Mouse (Mus musculus) kidney, embryonic 15.5 days (tissue): ENCODE measurements around the gene Atg9a. TPM values are rescaled to one million over a fixed set of nuclear protein-coding genes. Genes with fewer than 3 reads are reported as not detected.
"Not testable (repeated sequence)": the region's sequence is repeated elsewhere in the genome, so short reads cannot be mapped to it uniquely, and the experiment has no call there.

Experiments used
- ATAC-seq: fragments of 200-750 bp; cut with Nextera tagmentation; replicated peaks from 2 replicates; pipeline ENCODE4 v1.8.0; 2017; ENCODE audit warnings: moderate TSS enrichment; ENCODE audit not compliant: low FRiP score
- H3K27ac ChIP-seq: fragments of 300-500 bp; sonication (generic); 2 replicates; pipeline ENCODE4 v1.5.1; 2015; ENCODE audit warnings: mild to moderate bottlenecking, inconsistent platforms
- H3K27me3 ChIP-seq: fragments of 300-500 bp; sonication (generic); 2 replicates; pipeline ENCODE4 v1.6.1; 2015; ENCODE audit warnings: inconsistent platforms
- H3K36me3 ChIP-seq: fragments of 300-500 bp; sonication (generic); 2 replicates; pipeline ENCODE4 v1.6.1; 2015; ENCODE audit warnings: inconsistent platforms
- H3K4me1 ChIP-seq: fragments of 300-500 bp; sonication (generic); 2 replicates; pipeline ENCODE4 v1.6.1; 2015; ENCODE audit warnings: inconsistent platforms
- H3K4me2 ChIP-seq: fragments of 300-500 bp; sonication (generic); 2 replicates; pipeline ENCODE4 v1.6.1; 2015; ENCODE audit warnings: moderate library complexity, mild to moderate bottlenecking, inconsistent platforms
- H3K4me3 ChIP-seq: fragments of 300-500 bp; sonication (generic); replicated peaks from 2 replicates; pipeline ENCODE4 v1.5.1; 2015; ENCODE audit warnings: mild to moderate bottlenecking, inconsistent platforms
- H3K9ac ChIP-seq: fragments of 300-500 bp; sonication (generic); 2 replicates; pipeline ENCODE4 v1.6.1; 2015; ENCODE audit warnings: mild to moderate bottlenecking, inconsistent platforms
- H3K9me3 ChIP-seq: fragments of 300-500 bp; sonication (generic); replicated peaks from 2 replicates; pipeline ENCODE4 v1.6.1; 2016; ENCODE audit warnings: inconsistent platforms
- WGBS: fragments of 180-500 bp; shearing (Covaris S2); methylation state at CpG from one replicate; pipeline ENCODE4 v1.1.7; 2015; ENCODE audit warnings: mixed read lengths; 5-methylcytosine and 5-hydroxymethylcytosine counted together
- polyA plus RNA-seq: library from polyadenylated mRNA; unstranded; fragments of >200 nt; fragmentation: Nextera tagmentation; extraction: Ambion mirVana; gene quantifications from 2 replicates; pipeline ENCODE4 v1.2.1, GENCODE M21; 2015

Atg9a gene
- 29.3 and 33.3 TPM in 2 replicates for polyA plus RNA-seq

GRCm38 (mm10) chr1:75191622-75192402 lies at the start of gene Atg9a, which contains the start of gene Ankzf1:
TSS of gene Atg9a (minus strand) at chr1:75192196.
TSS of gene Ankzf1 (plus strand) at chr1:75192151.
- under 1% methylated on average over 56 of the region's 56 CpGs for WGBS
- ATAC-seq, result peak; percentile 100

GRCm38 (mm10) chr1:75239591-75239990 lies 47.6 kb upstream of the Atg9a start:
- Histone ChIP-seq H3K27me3 (no peaks in the 10 kb centered on the region), H3K9ac (no peak overlapping the region), H3K27ac (no peak overlapping the region), H3K4me1 (peaks cover 19% of the 10 kb centered on the region), H3K4me2 (no peak overlapping the region), H3K9me3 (no peaks in the 10 kb centered on the region), H3K36me3 (peaks cover 50% of the 10 kb centered on the region), H3K4me3 (no peak overlapping the region)
- 87% methylated on average over 10 of the region's 10 CpGs for WGBS
- ATAC-seq, result no peak

More at GRCm38 (mm10) chr1:75191622-75192402, at the start of gene Atg9a, which contains the start of gene Ankzf1:
- no peaks in the 10 kb centered on the region for H3K9me3 ChIP-seq
- peak within 1 kb of the TSS; percentile 92 for H3K4me2 ChIP-seq
- H3K27ac ChIP-seq, result peak within 1 kb of the TSS; percentile 97
- peak within 1 kb of the TSS; percentile 87 for H3K4me3 ChIP-seq
- peaks cover 20% of the 10 kb centered on the region for H3K4me1 ChIP-seq
- no peaks in the 10 kb centered on the region for H3K27me3 ChIP-seq
- peak within 1 kb of the TSS; percentile 93 for H3K9ac ChIP-seq
- H3K36me3 ChIP-seq, result peaks cover 41% of the 10 kb centered on the region

GRCm38 (mm10) chr1:75236117-75237050 lies 44.4 kb upstream of the Atg9a start, which contains the start of gene Dnajb2:
TSS of gene Dnajb2 (plus strand) at chr1:75236406.
- peak; percentile 95 for ATAC-seq
- Histone ChIP-seq H3K36me3 (peaks cover 27% of the 10 kb centered on the region), H3K9ac (peak within 1 kb of the TSS; percentile 84), H3K27me3 (peaks cover 6% of the 10 kb centered on the region; the same call in 1 of the 2 replicates), H3K4me1 (peaks cover 23% of the 10 kb centered on the region), H3K4me3 (peak within 1 kb of the TSS; percentile 67), H3K9me3 (no peaks in the 10 kb centered on the region), H3K4me2 (peak within 1 kb of the TSS; percentile 95), H3K27ac (peak within 1 kb of the TSS; percentile 81)
- WGBS, result under 1% methylated on average over 62 of the region's 64 CpGs

GRCm38 (mm10) chr1:75234606-75235005 lies 42.6 kb upstream of the Atg9a start:
- no peak overlapping the region for H3K27ac ChIP-seq
- H3K4me1 ChIP-seq, result peaks cover 23% of the 10 kb centered on the region
- under 1% methylated on average over 8 of the region's 8 CpGs for WGBS
- no peak for ATAC-seq
- no peak overlapping the region for H3K9ac ChIP-seq
- H3K27me3 ChIP-seq, result peaks cover 6% of the 10 kb centered on the region; the same call in 1 of the 2 replicates
- no peaks in the 10 kb centered on the region for H3K9me3 ChIP-seq
- H3K4me3 ChIP-seq, result no peak overlapping the region
- H3K36me3 ChIP-seq, result peaks cover 9% of the 10 kb centered on the region
- no peak overlapping the region for H3K4me2 ChIP-seq

GRCm38 (mm10) chr1:75232489-75232888 lies 40.5 kb upstream of the Atg9a start:
- H3K4me3 ChIP-seq, H3K9me3 ChIP-seq, ATAC-seq, H3K36me3 ChIP-seq, H3K27me3 ChIP-seq, H3K4me2 ChIP-seq, H3K9ac ChIP-seq, H3K27ac ChIP-seq: not testable (repeated sequence)
- 65% methylated on average over 4 of the region's 4 CpGs for WGBS
- H3K4me1 ChIP-seq, result peaks cover 21% of the 10 kb centered on the region

GRCm38 (mm10) chr1:75231664-75232152 lies 39.7 kb upstream of the Atg9a start, which contains the start of gene A630095N17Rik:
TSS of gene A630095N17Rik (minus strand) at chr1:75232102.
- Histone ChIP-seq H3K36me3 (no peaks in the 10 kb centered on the region), H3K9ac (no peak within 1 kb of the TSS), H3K4me2 (no peak within 1 kb of the TSS), H3K4me3 (no peak within 1 kb of the TSS), H3K4me1 (peaks cover 14% of the 10 kb centered on the region), H3K9me3 (no peaks in the 10 kb centered on the region), H3K27ac (no peak within 1 kb of the TSS), H3K27me3 (peaks cover 6% of the 10 kb centered on the region; the same call in 1 of the 2 replicates)
- 80% methylated on average over 5 of the region's 5 CpGs for WGBS
- no peak for ATAC-seq

- Histone ChIP-seq H3K4me2 (no peak overlapping the region), H3K4me3 (no peak overlapping the region), H3K27ac (no peak overlapping the region), H3K4me1 (peaks cover 12% of the 10 kb centered on the region), H3K36me3 (no peaks in the 10 kb centered on the region), H3K9me3 (no peaks in the 10 kb centered on the region), H3K9ac (no peak overlapping the region), H3K27me3 (peaks cover 6% of the 10 kb centered on the region; the same call in 1 of the 2 replicates)
- ATAC-seq, result no peak
- 79% methylated on average over 4 of the region's 4 CpGs for WGBS
Measured at GRCm38 (mm10) chr1:75231224-75231623, 39.2 kb upstream of the Atg9a start.

GRCm38 (mm10) chr1:75230335-75230994 lies 38.5 kb upstream of the Atg9a start:
- Histone ChIP-seq H3K9me3 (no peaks in the 10 kb centered on the region), H3K4me3 (no peak overlapping the region), H3K36me3 (no peaks in the 10 kb centered on the region), H3K4me1 (peaks cover 7% of the 10 kb centered on the region; the same call in 1 of the 2 replicates), H3K27me3 (peaks cover 6% of the 10 kb centered on the region), H3K4me2 (no peak overlapping the region), H3K27ac (no peak overlapping the region), H3K9ac (no peak overlapping the region)
- ATAC-seq, result no peak
- 73% methylated on average over 7 of the region's 7 CpGs for WGBS

- no peak overlapping the region for H3K9ac ChIP-seq
- no peak overlapping the region for H3K4me2 ChIP-seq
- H3K27me3 ChIP-seq, result peaks cover 6% of the 10 kb centered on the region
- H3K36me3 ChIP-seq, result no peaks in the 10 kb centered on the region
- WGBS, result 63% methylated on average over 4 of the region's 4 CpGs
- no peak for ATAC-seq
- no peaks in the 10 kb centered on the region for H3K9me3 ChIP-seq
- H3K27ac ChIP-seq, result no peak overlapping the region
- H3K4me3 ChIP-seq, result no peak overlapping the region
- H3K4me1 ChIP-seq, result 0 out of 2 replicates have a peak, but pooled peaks cover under 1% of the 10 kb centered on the region
Measured at GRCm38 (mm10) chr1:75229158-75229557, 37.2 kb upstream of the Atg9a start.

- H3K9me3 ChIP-seq, result no peaks in the 10 kb centered on the region
- peaks cover 3% of the 10 kb centered on the region for H3K27me3 ChIP-seq
- no peak overlapping the region for H3K27ac ChIP-seq
- H3K9ac ChIP-seq, result no peak overlapping the region
- 82% methylated on average over 1 of the region's 1 CpGs for WGBS
- H3K4me2 ChIP-seq, result no peak overlapping the region
- no peak for ATAC-seq
- H3K4me3 ChIP-seq, result no peak overlapping the region
- H3K36me3 ChIP-seq, result no peaks in the 10 kb centered on the region
- H3K4me1 ChIP-seq, result no peaks in the 10 kb centered on the region
Measured at GRCm38 (mm10) chr1:75227653-75228052, 35.7 kb upstream of the Atg9a start.

GRCm38 (mm10) chr1:75226138-75226537 lies 34.1 kb upstream of the Atg9a start:
- ATAC-seq, result no peak
- Histone ChIP-seq H3K36me3 (no peaks in the 10 kb centered on the region), H3K4me2 (no peak overlapping the region), H3K4me1 (no peaks in the 10 kb centered on the region), H3K27ac (no peak overlapping the region), H3K9me3 (no peaks in the 10 kb centered on the region), H3K4me3 (no peak overlapping the region), H3K27me3 (peaks cover 12% of the 10 kb centered on the region), H3K9ac (no peak overlapping the region)
- 44% methylated on average over 2 of the region's 2 CpGs for WGBS
